ENCODE assay signal across 33 mouse cellular contexts in the genomic region with DNA sequence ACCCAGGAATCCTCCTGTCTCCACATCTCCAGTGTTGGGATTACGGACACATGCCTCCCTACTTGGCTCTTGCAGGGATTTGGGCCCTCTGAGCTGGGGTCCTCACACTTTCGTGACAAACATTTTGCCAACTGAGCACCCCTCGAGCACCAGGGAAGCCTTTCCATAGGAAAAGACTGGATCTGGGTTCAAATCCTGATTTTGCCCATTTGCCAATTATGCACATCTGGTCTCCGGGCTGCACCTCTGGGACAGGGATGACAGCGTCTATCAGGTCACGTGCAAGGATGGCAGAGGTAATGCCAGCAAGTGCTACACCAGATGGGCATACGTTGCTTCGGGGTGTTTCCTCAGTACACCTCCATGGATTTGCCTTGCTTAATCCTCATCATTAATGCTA.
"Had no signal": no experiment of that assay in that cellular context is flagged by ENCODE, and none has a peak within 500 bp of the region (broad histone marks: within the 10 kb centered on the region; RNA-seq: fewer than 3 reads in every experiment).

No protein-coding gene starts in this region.

- H3K36me3 ChIP-seq: heart, embryonic 13.5 days; heart, embryonic 15.5 days; hindbrain, embryonic 10.5 days; hindbrain, embryonic 12.5 days; hindbrain, embryonic 13.5 days; hindbrain, embryonic 15.5 days; intestine, embryonic 15.5 days; kidney, embryonic 15.5 days had no signal

- H3K4me3 ChIP-seq: heart, embryonic 13.5 days; heart, embryonic 15.5 days; hindbrain, embryonic 10.5 days; hindbrain, embryonic 12.5 days; hindbrain, embryonic 13.5 days; hindbrain, embryonic 15.5 days; intestine, embryonic 15.5 days; kidney, embryonic 15.5 days; layer of hippocampus, adult 2 months; left cerebral cortex, adult 2 months had no signal

- H3K9me3 ChIP-seq: heart, embryonic 13.5 days; heart, embryonic 15.5 days; hindbrain, embryonic 10.5 days; hindbrain, embryonic 12.5 days; hindbrain, embryonic 13.5 days; hindbrain, embryonic 15.5 days; intestine, embryonic 15.5 days; kidney, embryonic 15.5 days had no signal

- DNase-seq: heart, postnatal 10 days; heart, postnatal 14 days; heart, postnatal 36 days; kidney, adult 11 months; kidney, adult 18-20 months; kidney, adult 2 months; kidney, adult 8-10 months; kidney, adult 9 months; kidney, postnatal 10 days; kidney, postnatal 14 days; kidney, postnatal 25 days; kidney, postnatal 36 days; kidney, postnatal 4 days; layer of hippocampus, adult 9-11 months; layer of hippocampus, postnatal 36 days had no signal

- ATAC-seq: hindbrain, embryonic 16.5 days; hindbrain, postnatal 0 days; inflammation-experienced regulatory T-cells, adult 6 months; intestine, embryonic 15.5 days; intestine, embryonic 16.5 days; intestine, postnatal 0 days had no signal

- H3K4me2 ChIP-seq: heart, embryonic 11.5 days; heart, embryonic 13.5 days; heart, embryonic 15.5 days; hindbrain, embryonic 12.5 days; hindbrain, embryonic 13.5 days; hindbrain, embryonic 14.5 days; hindbrain, embryonic 15.5 days; intestine, embryonic 15.5 days; kidney, embryonic 15.5 days had no signal

- H3K27me3 ChIP-seq: heart, embryonic 13.5 days; heart, embryonic 15.5 days; hindbrain, embryonic 13.5 days; intestine, embryonic 15.5 days; kidney, embryonic 15.5 days had no signal

- H3K9ac ChIP-seq: heart, embryonic 13.5 days; heart, embryonic 15.5 days; hindbrain, embryonic 12.5 days; hindbrain, embryonic 13.5 days; hindbrain, embryonic 14.5 days; hindbrain, embryonic 15.5 days; intestine, embryonic 15.5 days; kidney, embryonic 15.5 days had no signal

- H3K27ac ChIP-seq: heart, embryonic 13.5 days; heart, embryonic 15.5 days; hindbrain, embryonic 10.5 days; hindbrain, embryonic 12.5 days; hindbrain, embryonic 13.5 days; hindbrain, embryonic 14.5 days; hindbrain, embryonic 15.5 days; hindbrain, postnatal 0 days; intestine, embryonic 15.5 days; kidney, embryonic 15.5 days; kidney, postnatal 0 days; layer of hippocampus, adult 2 months; left cerebral cortex, adult 2 months had no signal

- H3K4me1 ChIP-seq: heart, embryonic 15.5 days; hindbrain, embryonic 10.5 days; hindbrain, embryonic 12.5 days; hindbrain, embryonic 13.5 days; hindbrain, embryonic 15.5 days; intestine, embryonic 15.5 days; kidney, embryonic 15.5 days had no signal
